Mouse (Mus musculus) ES-Bruce4 (cell line): ENCODE data around the gene Cdk2.

ENCODE experiments used
- CTCF ChIP-seq: IDR thresholded peaks from one replicate; pipeline ENCODE4 v1.8.1; 2011; ENCODE audit warnings: low read depth, low read length
- EP300 ChIP-seq: IDR thresholded peaks from 2 replicates; pipeline ENCODE4 v1.6.1; 2011; ENCODE audit warnings: low read depth, low read length; ENCODE audit not compliant: insufficient read depth

GRCm38 (mm10) chr10:128697072-128697725, 7.6 kb downstream of the Cdk2 start:
- TF ChIP-seq CTCF, result no peak
- no peak for TF ChIP-seq EP300
